Mouse (Mus musculus) adrenal gland, adult 18-20 months (tissue): ENCODE measurements around the gene Vtcn1. TPM values are rescaled to one million over a fixed set of nuclear protein-coding genes. Genes with fewer than 3 reads are reported as not detected.
A peak's percentile ranks its signal among the peaks of the same experiment; 100 is the strongest.
"Not testable (repeated sequence)": the region's sequence is repeated elsewhere in the genome, so short reads cannot be mapped to it uniquely, and the experiment has no call there.

ENCODE experiments used
- DNase-seq, 2 experiments: peaks; one replicate each; pipeline ENCODE4 v3.0.0; 2021 to 2022; ENCODE audit warnings: low spot score in 2 of 2
- long read RNA-seq, 2 experiments: library from polyadenylated mRNA; stranded (forward); transcript quantifications; one replicate each; pipeline ENCODE4 v2.0.0; 2021
- total RNA-seq, 2 experiments: library from RNA; stranded (reverse); gene quantifications; 1 replicate in 1 of 2; 2 replicates in 1 of 2; pipeline ENCODE4 v1.2.3; 2021

The Vtcn1 gene
- under 1 TPM; 0.20 to 0.26 TPM for total RNA-seq
- long read RNA-seq, experiment 1 = 0 reads
- long read RNA-seq, experiment 2 = 0 reads

- no peak for DNase-seq
Observed at GRCm38 (mm10) chr3:100825225-100825965, at the start of gene Vtcn1. TSS of gene Vtcn1 (plus strand) at chr3:100825459.

DNA sequence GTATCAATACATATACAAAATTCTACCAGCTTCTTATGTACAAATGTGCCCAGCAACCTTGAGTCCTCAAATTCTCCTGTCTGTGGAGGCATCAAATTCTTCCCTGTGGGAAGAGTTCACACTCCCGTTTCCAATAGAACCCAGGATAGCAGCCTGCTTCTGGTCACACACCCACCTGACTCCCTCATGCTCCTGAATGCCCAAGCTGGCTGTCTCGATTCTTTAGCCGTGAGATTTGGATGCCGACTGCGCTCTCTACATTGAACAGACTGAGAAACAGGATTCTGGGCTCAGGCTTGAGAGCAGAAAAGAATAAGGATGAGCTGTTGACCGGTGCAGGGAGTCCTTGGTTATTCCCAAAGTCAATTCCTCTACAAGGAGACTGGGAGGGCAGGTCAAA lies 48.3 kb upstream of the Vtcn1 start:
- no peak for DNase-seq

- no peak for DNase-seq
Observed at GRCm38 (mm10) chr3:100777568-100777967, 47.7 kb upstream of the Vtcn1 start.

GRCm38 (mm10) chr3:100786076-100786475 lies 39.2 kb upstream of the Vtcn1 start:
- DNase-seq = no peak

- DNase-seq = no peak
Observed at GRCm38 (mm10) chr3:100791670-100792069, 33.6 kb upstream of the Vtcn1 start.

DNA sequence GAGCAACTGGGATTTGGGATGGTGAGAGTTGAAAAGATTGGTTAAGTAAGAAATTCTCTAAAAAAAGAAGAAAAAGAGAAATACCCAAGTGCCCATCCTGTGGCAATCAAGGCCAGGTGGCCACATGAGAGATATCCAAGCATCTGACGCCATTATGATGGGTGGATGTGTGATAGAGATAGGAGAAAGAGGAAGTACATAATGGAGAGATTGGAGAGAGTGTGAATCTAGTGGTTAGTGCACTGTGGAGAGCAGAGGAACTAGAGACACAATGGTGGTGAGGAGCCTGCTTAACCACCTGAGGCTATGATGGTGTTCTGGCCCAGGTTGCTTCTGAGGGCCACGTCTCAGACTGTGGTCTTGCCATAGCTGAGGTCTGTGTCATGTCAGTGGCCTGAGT lies 31.9 kb upstream of the Vtcn1 start:
- DNase-seq = no peak

- DNase-seq = no peak
Observed at GRCm38 (mm10) chr3:100796571-100796970, 28.7 kb upstream of the Vtcn1 start.

DNA sequence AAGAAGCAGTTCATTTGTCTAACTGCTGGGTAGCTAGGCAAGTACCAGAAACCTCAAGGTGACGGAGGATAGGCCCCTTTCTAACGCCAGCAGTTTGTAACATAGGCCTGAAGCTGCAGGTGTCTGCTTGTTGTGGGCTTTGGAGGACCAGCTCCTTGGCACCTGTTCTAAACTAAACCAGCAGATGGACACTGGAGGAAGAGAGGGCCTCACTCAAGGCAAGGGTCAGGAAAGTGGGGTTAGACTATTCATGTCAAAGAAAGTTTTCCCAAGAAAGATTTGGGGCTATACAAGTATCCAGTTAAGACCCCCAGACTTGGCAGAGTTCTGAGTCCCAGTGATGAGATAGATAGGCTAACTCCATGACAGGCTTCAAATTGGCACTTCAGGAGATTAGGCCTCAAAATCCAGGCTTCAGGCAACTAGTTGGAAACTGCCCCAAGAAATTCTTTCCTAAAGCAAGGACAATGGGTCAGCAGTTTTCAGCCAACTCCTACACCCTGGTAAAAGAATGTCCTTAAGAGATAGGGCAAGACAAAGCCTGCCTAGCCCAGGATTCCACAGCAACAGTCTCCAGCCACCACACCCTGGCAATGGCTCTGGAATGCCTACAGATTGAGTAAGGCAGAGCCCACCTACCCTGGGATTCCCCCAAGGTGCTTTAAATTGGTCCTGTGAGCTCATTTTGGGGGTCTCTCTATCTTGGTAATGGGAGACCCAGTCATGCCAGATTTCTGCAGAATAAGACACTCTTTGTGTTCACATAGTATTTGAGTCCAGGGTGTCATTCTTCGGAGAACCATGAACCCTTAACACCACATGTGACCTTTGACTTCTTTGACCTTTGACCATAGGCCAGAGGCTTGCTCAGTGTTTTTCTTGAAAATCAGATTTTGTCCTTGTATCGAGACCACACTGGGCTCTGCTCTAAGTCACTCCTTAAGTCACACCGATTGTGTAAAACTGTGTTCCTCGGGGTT lies 27.8 kb upstream of the Vtcn1 start:
- DNase-seq = no peak

DNA sequence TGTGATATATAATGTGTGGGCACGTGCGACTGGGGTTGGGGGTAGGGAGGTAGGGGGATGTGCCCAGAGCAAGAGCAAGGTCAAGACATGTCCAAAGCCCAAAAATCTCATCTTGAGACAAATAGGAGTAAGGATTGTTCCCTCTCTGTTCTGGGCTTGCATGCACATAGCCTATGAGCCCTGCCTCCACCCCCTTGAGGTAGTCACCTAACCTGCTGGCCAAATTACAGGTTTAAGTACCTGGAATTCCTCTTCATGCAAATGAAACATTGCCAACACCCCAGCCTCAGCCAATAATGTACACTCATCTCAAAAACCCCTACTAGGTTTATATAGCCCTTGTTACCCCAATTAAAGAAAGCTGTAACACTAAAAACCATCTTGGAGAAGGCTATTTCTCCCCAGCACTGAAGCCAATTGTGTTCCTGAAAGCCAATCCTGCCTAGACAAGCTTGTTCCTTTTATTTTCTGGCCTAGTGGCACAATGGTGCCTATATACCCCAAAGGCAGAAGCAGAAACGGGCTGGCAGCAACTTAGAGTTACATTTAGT lies 26.3 kb upstream of the Vtcn1 start:
- no peak for DNase-seq

DNA sequence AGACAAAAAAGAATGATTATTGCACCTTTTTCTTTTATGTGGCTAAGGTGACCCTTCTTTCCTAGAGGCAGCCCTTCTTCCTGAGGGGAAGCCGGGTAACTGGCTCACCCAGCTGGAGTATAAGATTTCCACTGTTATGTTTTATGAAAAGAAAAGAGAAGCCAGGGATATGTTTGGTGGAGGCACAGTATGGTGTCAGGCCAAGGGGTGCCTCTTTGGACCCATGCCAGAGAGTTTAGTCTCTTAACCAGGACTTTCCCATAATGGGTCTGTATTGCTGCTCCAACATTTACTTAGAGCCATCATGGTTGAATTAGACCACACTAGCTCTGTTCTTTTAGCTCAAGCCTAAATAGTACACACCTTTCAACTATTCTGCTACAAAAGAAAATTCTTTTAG lies 20.3 kb upstream of the Vtcn1 start:
- DNase-seq = no peak

GRCm38 (mm10) chr3:100805925-100806324 lies 19.3 kb upstream of the Vtcn1 start:
- no peak for DNase-seq

DNA sequence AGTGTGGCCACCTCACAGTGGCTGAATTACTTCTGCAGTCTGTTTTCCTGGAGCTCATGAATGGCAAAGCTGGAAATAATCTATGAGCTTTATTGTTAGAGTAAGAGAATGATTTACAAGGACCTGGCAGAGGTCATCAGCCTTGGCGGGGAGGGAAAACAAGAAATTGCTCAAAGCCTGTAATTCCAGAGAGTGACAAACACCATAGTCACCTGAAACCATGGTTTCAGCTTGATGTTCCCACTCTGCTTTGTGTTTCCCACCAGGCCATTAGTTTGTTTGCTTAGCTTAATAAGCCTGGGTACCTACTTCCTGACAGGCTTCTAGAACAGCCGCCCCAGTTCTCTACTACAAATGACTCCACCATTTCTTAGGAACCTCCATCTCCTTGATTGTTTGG lies 14.8 kb upstream of the Vtcn1 start:
- peak in 1 of 2 experiments; percentile 4 for DNase-seq

DNA sequence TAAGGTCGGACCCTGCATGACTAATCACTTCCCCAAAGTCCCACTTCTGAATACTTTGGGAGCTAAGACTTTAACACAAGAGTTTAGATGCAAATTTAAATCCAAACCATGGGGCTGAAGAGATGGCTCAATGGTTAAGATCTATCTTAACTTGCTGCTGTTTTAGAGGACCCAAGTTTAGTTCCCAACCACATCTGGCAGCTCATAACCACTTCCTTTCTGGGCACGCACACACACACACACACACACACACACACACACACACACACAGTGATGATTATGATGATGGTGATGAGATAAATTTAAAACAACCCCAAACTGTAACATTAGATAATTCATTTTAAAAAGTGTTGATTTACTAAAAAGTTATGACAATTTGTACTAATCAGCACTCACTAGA lies 13.4 kb upstream of the Vtcn1 start:
- DNase-seq = no peak

- not testable (repeated sequence) for DNase-seq
Observed at GRCm38 (mm10) chr3:100815490-100815889, 9.8 kb upstream of the Vtcn1 start.

DNA sequence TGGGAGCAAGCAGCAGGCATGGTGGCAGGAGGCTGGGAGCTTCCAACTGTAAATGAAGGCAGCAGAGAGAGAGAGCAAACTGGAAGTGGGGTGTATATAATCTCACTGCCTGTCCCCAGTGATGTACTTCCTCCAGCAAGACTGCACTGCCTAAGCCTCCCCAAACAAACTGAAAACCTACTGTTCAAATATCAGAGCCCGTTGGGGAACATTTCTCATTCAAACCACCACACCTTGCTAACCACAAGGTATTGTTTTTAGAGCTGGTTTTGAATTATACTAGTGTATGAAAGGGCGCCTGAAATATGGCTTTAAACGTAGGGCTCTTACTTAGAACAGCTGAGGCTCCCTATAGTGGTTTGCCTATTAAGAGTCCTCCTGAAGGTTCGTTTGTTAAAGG lies 6.5 kb upstream of the Vtcn1 start:
- DNase-seq = no peak

DNA sequence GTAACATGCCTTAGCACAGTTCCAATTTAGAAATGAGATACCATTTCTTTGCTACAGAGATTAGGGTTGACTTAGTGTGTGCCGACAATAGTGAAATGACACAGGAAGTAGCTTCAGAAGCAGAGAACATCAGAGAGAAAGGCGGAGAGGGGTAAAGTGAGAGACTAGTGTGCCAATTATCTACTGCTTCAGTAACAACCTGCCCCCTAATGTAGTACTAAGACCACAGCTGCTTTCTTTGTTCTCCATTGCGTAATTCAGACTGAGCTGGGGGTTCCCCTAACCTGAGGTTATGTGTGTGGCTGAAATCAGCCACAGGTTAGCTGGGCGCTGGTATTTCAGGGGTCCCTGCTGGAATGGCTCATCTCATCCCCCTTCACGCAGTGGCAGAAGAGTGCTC lies 5.7 kb upstream of the Vtcn1 start:
- DNase-seq = no peak

- no peak for DNase-seq
Observed at GRCm38 (mm10) chr3:100820852-100821251, 4.4 kb upstream of the Vtcn1 start.

DNA sequence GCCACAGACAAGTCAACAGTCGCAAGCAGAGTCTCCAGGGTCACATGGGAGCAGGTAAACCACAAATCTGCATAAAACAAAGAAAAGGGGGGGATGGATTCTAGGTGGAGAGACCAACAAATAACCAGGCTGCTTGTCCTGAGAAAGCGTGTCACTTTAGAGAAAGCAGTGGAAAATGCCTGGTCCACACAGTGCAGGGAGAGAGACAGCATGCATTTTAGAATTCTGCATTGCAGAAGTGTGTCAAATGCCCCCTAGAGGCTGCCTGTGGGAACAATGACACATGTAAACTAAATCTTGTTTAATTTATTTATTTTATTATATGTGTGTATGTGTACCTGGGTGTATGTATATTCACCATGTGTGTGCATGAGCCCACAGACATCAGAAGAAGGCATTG lies 4.0 kb upstream of the Vtcn1 start:
- DNase-seq = no peak

- no peak for DNase-seq
Observed at GRCm38 (mm10) chr3:100843784-100844183, 18.5 kb downstream of the Vtcn1 start.

- DNase-seq = no peak
Observed at GRCm38 (mm10) chr3:100844366-100844765, 19.1 kb downstream of the Vtcn1 start.

GRCm38 (mm10) chr3:100848348-100848747 lies 23.1 kb downstream of the Vtcn1 start:
- no peak for DNase-seq

DNA sequence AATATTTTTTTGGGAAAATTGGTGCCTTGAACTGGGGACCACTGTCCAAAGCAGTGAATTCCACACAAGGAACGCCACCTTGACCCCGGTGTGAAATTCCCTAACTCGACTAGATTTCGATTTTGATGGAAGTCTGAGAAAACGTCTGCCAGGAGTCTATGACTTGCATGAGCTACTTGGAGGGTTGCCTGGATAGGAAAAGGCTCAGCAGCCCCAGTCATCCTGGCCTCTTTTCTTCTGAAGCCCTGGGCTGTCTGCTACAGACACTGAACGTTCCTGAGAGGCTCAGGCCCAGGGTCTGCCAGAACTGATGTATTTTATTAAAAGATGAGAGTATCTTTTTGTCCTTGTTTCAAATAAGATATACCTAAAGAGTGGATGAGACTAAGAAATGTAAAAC lies 25.2 kb downstream of the Vtcn1 start:
- DNase-seq = no peak
